Mouse (Mus musculus) hindbrain, postnatal 0 days (tissue): ENCODE results near the gene Hivep3. TPM values are rescaled to one million over a fixed set of nuclear protein-coding genes. Genes with fewer than 3 reads are reported as not detected.

Experiments used
- ATAC-seq: fragments of 200-750 bp; cut with Nextera tagmentation; 2 replicates; pipeline ENCODE4 v1.8.0; 2017; ENCODE audit warnings: mild to moderate bottlenecking, moderate TSS enrichment, moderate library complexity
- DNase-seq: peaks from one replicate; pipeline ENCODE4 v3.0.0-alpha.2; 2015; ENCODE audit warnings: low spot score
- H3K27ac ChIP-seq: fragments of 300-500 bp; sonication (generic); 2 replicates; pipeline ENCODE4 v1.5.1; 2014; ENCODE audit warnings: mild to moderate bottlenecking
- H3K27me3 ChIP-seq: fragments of 300-500 bp; sonication (generic); 2 replicates; pipeline ENCODE4 v1.6.1; 2014; ENCODE audit warnings: low read length, mixed read lengths; ENCODE audit not compliant: insufficient read depth
- H3K36me3 ChIP-seq: fragments of 300-500 bp; sonication (generic); 2 replicates; pipeline ENCODE4 v1.6.1; 2014; ENCODE audit warnings: low read length, mixed read lengths; ENCODE audit not compliant: insufficient read depth
- H3K4me1 ChIP-seq: fragments of 300-500 bp; sonication (generic); 2 replicates; pipeline ENCODE4 v1.6.1; 2014; ENCODE audit warnings: antibody characterized with exemption, low read length, mixed read lengths; ENCODE audit not compliant: insufficient read depth
- H3K4me2 ChIP-seq: fragments of 300-500 bp; sonication (generic); 2 replicates; pipeline ENCODE4 v1.6.1; 2014; ENCODE audit warnings: low read depth, mild to moderate bottlenecking, low read length, moderate library complexity, mixed read lengths
- H3K4me3 ChIP-seq: fragments of 300-500 bp; sonication (generic); 2 replicates; pipeline ENCODE4 v1.5.1; 2014; ENCODE audit warnings: low read length
- H3K9ac ChIP-seq: fragments of 300-500 bp; sonication (generic); replicated peaks from 2 replicates; pipeline ENCODE4 v1.6.1; 2014; ENCODE audit warnings: mild to moderate bottlenecking, low read length, moderate library complexity, mixed read lengths
- H3K9me3 ChIP-seq: fragments of 300-500 bp; sonication (generic); 2 replicates; pipeline ENCODE4 v1.6.1; 2016; ENCODE audit warnings: low read length, mixed read lengths
- CTCF ChIP-seq: IDR thresholded peaks from 2 replicates; pipeline ENCODE4 v1.5.1; 2016; ENCODE audit warnings: antibody characterized with exemption, control low read depth, low read depth
- WGBS: fragments of 180-500 bp; shearing (Covaris S2); extraction: QIAGEN DNeasy Blood & Tissue Kit; methylation state at CpG from one replicate; pipeline ENCODE4 v1.1.7; 2014; 5-methylcytosine and 5-hydroxymethylcytosine counted together
- polyA plus RNA-seq: library from polyadenylated mRNA; unstranded; fragments of >200 nt; fragmentation: Nextera tagmentation; extraction: Ambion mirVana; gene quantifications from 2 replicates; pipeline ENCODE4 v1.2.1, GENCODE M21; 2015
- total RNA-seq: library from RNA; depleted of rRNA; stranded (reverse); fragments of >200 nt; gene quantifications from 2 replicates; pipeline ENCODE4 v1.2.3, GENCODE M21; 2014; rRNA removed

Gene Hivep3
- total and polyA plus RNA-seq, 2 experiments from 2014 or later: 11.0 to 15.1 TPM

- Histone ChIP-seq H3K36me3 (no peaks in the 10 kb centered on the region), H3K4me2 (no peak overlapping the region), H3K9ac (no peak overlapping the region), H3K9me3 (no peaks in the 10 kb centered on the region), H3K27me3 (0 out of 2 replicates have a peak, but pooled peaks cover 2% of the 10 kb centered on the region), H3K4me3 (no peak overlapping the region), H3K27ac (no peak overlapping the region), H3K4me1 (no peaks in the 10 kb centered on the region)
- 79% methylated on average over 4 of the region's 4 CpGs for WGBS
- ATAC-seq (no peak), DNase-seq (no peak)
- no peak for TF ChIP-seq CTCF
These were observed 445.5 kb downstream of the Hivep3 start for GRCm38 (mm10) chr4:120179123-120179522.

GRCm38 (mm10) chr4:120180535-120180934 lies 447.0 kb downstream of the Hivep3 start:
- Histone ChIP-seq H3K9ac (no peak overlapping the region), H3K4me3 (no peak overlapping the region), H3K27me3 (0 out of 2 replicates have a peak, but pooled peaks cover 2% of the 10 kb centered on the region), H3K9me3 (no peaks in the 10 kb centered on the region), H3K27ac (no peak overlapping the region), H3K4me1 (no peaks in the 10 kb centered on the region), H3K4me2 (no peak overlapping the region), H3K36me3 (no peaks in the 10 kb centered on the region)
- DNase-seq: no peak
- no peak for ATAC-seq
- no peak for TF ChIP-seq CTCF

- no peaks in the 10 kb centered on the region; the same call in 1 of the 2 replicates for H3K4me1 ChIP-seq
- no peaks in the 10 kb centered on the region for H3K9me3 ChIP-seq
- 0 out of 2 replicates have a peak, but pooled peaks cover 4% of the 10 kb centered on the region for H3K27me3 ChIP-seq
- no peaks in the 10 kb centered on the region for H3K36me3 ChIP-seq
- H3K4me3 ChIP-seq: no peak overlapping the region
- no peak for TF ChIP-seq CTCF
- no peak overlapping the region for H3K9ac ChIP-seq
- 20% methylated on average over 5 of the region's 5 CpGs for WGBS
- no peak overlapping the region for H3K27ac ChIP-seq
- no peak overlapping the region for H3K4me2 ChIP-seq
- ATAC-seq (no peak), DNase-seq (no peak)
These were observed 450.9 kb downstream of the Hivep3 start for GRCm38 (mm10) chr4:120184374-120184991.

GRCm38 (mm10) chr4:120186441-120186840 lies 452.9 kb downstream of the Hivep3 start:
- Histone ChIP-seq H3K4me1 (peaks cover 4% of the 10 kb centered on the region; the same call in 1 of the 2 replicates), H3K9me3 (no peaks in the 10 kb centered on the region), H3K4me2 (no peak overlapping the region), H3K27ac (no peak overlapping the region), H3K4me3 (no peak overlapping the region), H3K27me3 (0 out of 2 replicates have a peak, but pooled peaks cover 4% of the 10 kb centered on the region), H3K36me3 (no peaks in the 10 kb centered on the region), H3K9ac (no peak overlapping the region)
- no peak for TF ChIP-seq CTCF
- DNase-seq (no peak), ATAC-seq (no peak)
- WGBS: 83% methylated on average over 1 of the region's 1 CpGs

- DNase-seq (peak; percentile 42), ATAC-seq (no peak)
- Histone ChIP-seq H3K9me3 (no peaks in the 10 kb centered on the region), H3K9ac (no peak overlapping the region), H3K27ac (no peak overlapping the region), H3K27me3 (0 out of 2 replicates have a peak, but pooled peaks cover 4% of the 10 kb centered on the region), H3K4me1 (peaks cover 4% of the 10 kb centered on the region; the same call in 1 of the 2 replicates), H3K4me3 (no peak overlapping the region), H3K36me3 (no peaks in the 10 kb centered on the region), H3K4me2 (no peak overlapping the region)
- TF ChIP-seq CTCF: peak; percentile 68
- WGBS: 14% methylated on average over 4 of the region's 4 CpGs
These were observed 453.4 kb downstream of the Hivep3 start for GRCm38 (mm10) chr4:120186934-120187333.

Other genes with a start within 250 kb of the Hivep3 start
- 39.8 and 43.1 TPM in 2 replicates for gene Rimkla, start 241.2 kb upstream of the Hivep3 start, total RNA-seq
- 20.9 and 23.1 TPM in 2 replicates for gene Rimkla, start 241.2 kb upstream of the Hivep3 start, polyA plus RNA-seq
- gene Foxj3, start 196.8 kb upstream of the Hivep3 start, total RNA-seq: 32.4 and 32.7 TPM in 2 replicates
- gene Foxj3, start 196.8 kb upstream of the Hivep3 start, polyA plus RNA-seq: 17.8 and 19.1 TPM in 2 replicates
- 13.5 and 24.3 TPM in 2 replicates for gene Frg2f1, start 194.3 kb upstream of the Hivep3 start, total RNA-seq
- gene Frg2f1, start 194.3 kb upstream of the Hivep3 start, polyA plus RNA-seq: 11.2 and 11.8 TPM in 2 replicates
- gene Guca2a, start 96.1 kb upstream of the Hivep3 start, total RNA-seq: not detected in 2 replicates
- not detected in 2 replicates for gene Guca2a, start 96.1 kb upstream of the Hivep3 start, polyA plus RNA-seq
- gene Guca2b, start 74.8 kb upstream of the Hivep3 start, total RNA-seq: not detected in 2 replicates
- gene Guca2b, start 74.8 kb upstream of the Hivep3 start, polyA plus RNA-seq: not detected in 2 replicates